Mouse (Mus musculus) midbrain, embryonic 15.5 days (tissue): Measurements from ENCODE around the gene Itgb1. TPM values are rescaled to one million over a fixed set of nuclear protein-coding genes. Genes with fewer than 3 reads are reported as not detected.

Source experiments
- polyA plus RNA-seq: library from polyadenylated mRNA; unstranded; fragments of >200 nt; fragmentation: Nextera tagmentation; extraction: Ambion mirVana; gene quantifications from 2 replicates; pipeline ENCODE4 v1.2.1, GENCODE M21; 2015

Itgb1 gene
- polyA plus RNA-seq, 1 experiment from 2014 or later, result 75.4 TPM

Other genes starting within 250 kb of the Itgb1 start
- not detected in 2 replicates for gene Gm3952, start 113.0 kb downstream of the Itgb1 start, polyA plus RNA-seq